Mouse (Mus musculus) testis, adult 2 months (tissue): ENCODE measurements at regions not wholly inside any gene's neighbourhood (a gene's known extent, or its start where the extent isn't known, plus 50 kb on each side); places are given as distances from the start of the nearest gene placed in this dataset.
A peak's percentile ranks its signal among the peaks of the same experiment; 100 is the strongest.

ENCODE experiments used
- H3K27ac ChIP-seq: fragments of 200-500 bp; 2 replicates; pipeline ENCODE4 v1.5.1; 2012; ENCODE audit warnings: low read depth, low read length; ENCODE audit not compliant: control insufficient read depth, insufficient read depth
- H3K27me3 ChIP-seq: fragments of 200-500 bp; 2 replicates; pipeline ENCODE4 v1.6.1; 2012; ENCODE audit warnings: mild to moderate bottlenecking, low read length, moderate library complexity; ENCODE audit not compliant: control insufficient read depth, insufficient read depth
- H3K36me3 ChIP-seq: fragments of 200-500 bp; 2 replicates; pipeline ENCODE4 v1.6.1; 2012; ENCODE audit warnings: mild to moderate bottlenecking, low read length; ENCODE audit not compliant: control insufficient read depth, insufficient read depth
- H3K4me1 ChIP-seq: fragments of 200-500 bp; 2 replicates; pipeline ENCODE4 v1.6.1; 2012; ENCODE audit warnings: low read length; ENCODE audit not compliant: control insufficient read depth, insufficient read depth
- H3K4me3 ChIP-seq: fragments of 200-500 bp; 2 replicates; pipeline ENCODE4 v1.5.1; 2012; ENCODE audit warnings: low read depth, mild to moderate bottlenecking, low read length, moderate library complexity, mixed read lengths; ENCODE audit not compliant: control insufficient read depth
- CTCF ChIP-seq: fragments of 200-500 bp; IDR thresholded peaks from 2 replicates; pipeline ENCODE4 v1.5.1; 2012; ENCODE audit warnings: low read depth, mild to moderate bottlenecking, inconsistent platforms, low read length, moderate library complexity; ENCODE audit not compliant: control insufficient read depth, insufficient read depth, insufficient replicate concordance
- POLR2A ChIP-seq: fragments of 200-500 bp; IDR thresholded peaks from 2 replicates; pipeline ENCODE4 v1.6.1; 2012; ENCODE audit warnings: low read depth, mild to moderate bottlenecking, inconsistent platforms, low read length, moderate library complexity; ENCODE audit not compliant: control insufficient read depth

- TF ChIP-seq CTCF (no peak), POLR2A (no peak)
- H3K4me1 ChIP-seq, result peaks cover 3% of the 10 kb centered on the region; the same call in 1 of the 2 replicates
- H3K36me3 ChIP-seq, result no peaks in the 10 kb centered on the region
- H3K27ac ChIP-seq, result no peak overlapping the region
- no peaks in the 10 kb centered on the region for H3K27me3 ChIP-seq
- H3K4me3 ChIP-seq, result no peak overlapping the region
Measured at GRCm38 (mm10) chr6:144940871-144941380, 135.1 kb downstream of the Bcat1 start.

- H3K4me3 ChIP-seq, result no peak overlapping the region
- TF ChIP-seq CTCF (no peak), POLR2A (no peak)
- peaks cover 3% of the 10 kb centered on the region; the same call in 1 of the 2 replicates for H3K4me1 ChIP-seq
- H3K27ac ChIP-seq, result no peak overlapping the region
- H3K27me3 ChIP-seq, result no peaks in the 10 kb centered on the region
- no peaks in the 10 kb centered on the region for H3K36me3 ChIP-seq
Measured at GRCm38 (mm10) chr6:144938613-144939236, 137.3 kb downstream of the Bcat1 start.

- H3K27me3 ChIP-seq, result no peaks in the 10 kb centered on the region
- no peak for TF ChIP-seq POLR2A
- no peak for TF ChIP-seq CTCF
- no peak overlapping the region for H3K27ac ChIP-seq
- H3K4me1 ChIP-seq, result no peaks in the 10 kb centered on the region
- no peak overlapping the region for H3K4me3 ChIP-seq
- H3K36me3 ChIP-seq, result no peaks in the 10 kb centered on the region
Measured at GRCm38 (mm10) chr6:144937211-144937610, 138.8 kb downstream of the Bcat1 start.

- Histone ChIP-seq H3K36me3 (no peaks in the 10 kb centered on the region), H3K27me3 (no peaks in the 10 kb centered on the region), H3K4me3 (no peak overlapping the region), H3K27ac (no peak overlapping the region), H3K4me1 (no peaks in the 10 kb centered on the region)
- TF ChIP-seq CTCF (no peak), POLR2A (no peak)
Measured at GRCm38 (mm10) chr6:144933722-144934235, 142.2 kb downstream of the Bcat1 start.

GRCm38 (mm10) chr6:144932402-144932801 is 143.6 kb downstream of the Bcat1 start:
- H3K4me3 ChIP-seq, result no peak overlapping the region
- no peak overlapping the region for H3K27ac ChIP-seq
- H3K36me3 ChIP-seq, result no peaks in the 10 kb centered on the region
- no peaks in the 10 kb centered on the region for H3K27me3 ChIP-seq
- TF ChIP-seq CTCF, result peak; percentile 86; the same call in 1 of the 2 replicates
- TF ChIP-seq POLR2A, result no peak
- H3K4me1 ChIP-seq, result no peaks in the 10 kb centered on the region

GRCm38 (mm10) chr6:144929959-144930358 is 146.0 kb downstream of the Bcat1 start:
- H3K4me3 ChIP-seq, result no peak overlapping the region
- TF ChIP-seq POLR2A, result no peak
- no peak for TF ChIP-seq CTCF
- no peak overlapping the region for H3K27ac ChIP-seq
- no peaks in the 10 kb centered on the region for H3K27me3 ChIP-seq
- H3K36me3 ChIP-seq, result no peaks in the 10 kb centered on the region
- no peaks in the 10 kb centered on the region for H3K4me1 ChIP-seq

GRCm38 (mm10) chr6:144929262-144929855 is 146.6 kb downstream of the Bcat1 start:
- Histone ChIP-seq H3K4me1 (no peaks in the 10 kb centered on the region), H3K27ac (no peak overlapping the region), H3K27me3 (no peaks in the 10 kb centered on the region), H3K36me3 (no peaks in the 10 kb centered on the region), H3K4me3 (no peak overlapping the region)
- no peak for TF ChIP-seq POLR2A
- TF ChIP-seq CTCF, result no peak
